Mouse (Mus musculus): ENCODE data around the gene Fgfr2.

- no peak for TF ChIP-seq CTCF (IDR thresholded peaks at IDR 0.05; ENCODE audit: extremely low read depth, insufficient read length, insufficient replicate concordance, low read depth, low read length)
- no peak for TF ChIP-seq POLR2A (IDR thresholded peaks at IDR 0.05; ENCODE audit: low read depth, low read length)
Measured at GRCm38 (mm10) chr7:131555301-131556081, 1567.7 kb downstream of the Fgfr2 start.

Measured in small intestine, adult 2 months (tissue).